Mouse (Mus musculus): ENCODE data around the gene Tnfrsf8. TPM values are rescaled to one million over a fixed set of nuclear protein-coding genes. Genes with fewer than 3 reads are reported as not detected.

The Tnfrsf8 gene
- polyA plus RNA-seq, 1 experiment from 2014 or later = 0.38 TPM

GRCm38 (mm10) chr4:145239049-145239830 lies 75.7 kb downstream of the Tnfrsf8 start:
- Histone ChIP-seq H3K27me3 (no peaks in the 10 kb centered on the region), H3K27ac (replicated peaks) (no peak overlapping the region), H3K4me3 (no peak overlapping the region), H3K9ac (replicated peaks) (no peak overlapping the region), H3K36me3 (no peaks in the 10 kb centered on the region), H3K9me3 (no peaks in the 10 kb centered on the region), H3K4me2 (replicated peaks) (no peak overlapping the region), H3K4me1 (no peaks in the 10 kb centered on the region)
- ATAC-seq (replicated peaks) = no peak
- 56% methylated on average over 4 of the region's 4 CpGs for WGBS

- H3K9ac ChIP-seq (replicated peaks) = no peak overlapping the region
- H3K27me3 ChIP-seq = no peaks in the 10 kb centered on the region
- no peaks in the 10 kb centered on the region for H3K9me3 ChIP-seq
- 96% methylated on average over 7 of the region's 7 CpGs for WGBS
- H3K4me1 ChIP-seq = no peaks in the 10 kb centered on the region
- no peak overlapping the region for H3K4me3 ChIP-seq
- no peak overlapping the region for H3K4me2 ChIP-seq (replicated peaks)
- no peak for ATAC-seq (replicated peaks)
- H3K27ac ChIP-seq (replicated peaks) = no peak overlapping the region
- H3K36me3 ChIP-seq = no peaks in the 10 kb centered on the region
These were observed 78.9 kb downstream of the Tnfrsf8 start for GRCm38 (mm10) chr4:145236027-145236426.

GRCm38 (mm10) chr4:145233487-145234228 lies 81.3 kb downstream of the Tnfrsf8 start:
- Histone ChIP-seq H3K9me3 (no peaks in the 10 kb centered on the region), H3K4me1 (no peaks in the 10 kb centered on the region), H3K27ac (replicated peaks) (no peak overlapping the region), H3K4me3 (no peak overlapping the region), H3K9ac (replicated peaks) (no peak overlapping the region), H3K4me2 (replicated peaks) (no peak overlapping the region), H3K27me3 (no peaks in the 10 kb centered on the region), H3K36me3 (no peaks in the 10 kb centered on the region)
- WGBS = 23% methylated on average over 3 of the region's 3 CpGs
- no peak for ATAC-seq (replicated peaks)

- ATAC-seq (replicated peaks) = no peak
These were observed 83.2 kb downstream of the Tnfrsf8 start for GRCm38 (mm10) chr4:145231732-145232131.

GRCm38 (mm10) chr4:145230647-145231046 lies 84.3 kb downstream of the Tnfrsf8 start:
- ATAC-seq (replicated peaks) = no peak
- Histone ChIP-seq H3K4me1 (no peaks in the 10 kb centered on the region), H3K27ac (replicated peaks) (no peak overlapping the region), H3K27me3 (no peaks in the 10 kb centered on the region), H3K36me3 (no peaks in the 10 kb centered on the region), H3K9ac (replicated peaks) (no peak overlapping the region), H3K4me2 (replicated peaks) (no peak overlapping the region), H3K9me3 (no peaks in the 10 kb centered on the region), H3K4me3 (no peak overlapping the region)
- 91% methylated on average over 2 of the region's 2 CpGs for WGBS

More at GRCm38 (mm10) chr4:145231732-145232131, 83.2 kb downstream of the Tnfrsf8 start:
- no peaks in the 10 kb centered on the region for H3K36me3 ChIP-seq
- no peak overlapping the region for H3K4me3 ChIP-seq
- no peak overlapping the region for H3K27ac ChIP-seq (replicated peaks)
- no peaks in the 10 kb centered on the region for H3K4me1 ChIP-seq
- no peak overlapping the region for H3K9ac ChIP-seq (replicated peaks)
- H3K9me3 ChIP-seq = no peaks in the 10 kb centered on the region
- 85% methylated on average over 5 of the region's 5 CpGs for WGBS
- no peaks in the 10 kb centered on the region for H3K27me3 ChIP-seq
- no peak overlapping the region for H3K4me2 ChIP-seq (replicated peaks)

GRCm38 (mm10) chr4:145229524-145230163 lies 85.3 kb downstream of the Tnfrsf8 start:
- 87% methylated on average over 5 of the region's 5 CpGs for WGBS
- no peak for ATAC-seq (replicated peaks)
- Histone ChIP-seq H3K9me3 (no peaks in the 10 kb centered on the region), H3K4me3 (no peak overlapping the region), H3K4me2 (replicated peaks) (no peak overlapping the region), H3K9ac (replicated peaks) (no peak overlapping the region), H3K27ac (replicated peaks) (no peak overlapping the region), H3K36me3 (no peaks in the 10 kb centered on the region), H3K27me3 (no peaks in the 10 kb centered on the region), H3K4me1 (no peaks in the 10 kb centered on the region)

GRCm38 (mm10) chr4:145229051-145229450 lies 85.9 kb downstream of the Tnfrsf8 start:
- ATAC-seq (replicated peaks) = no peak
- Histone ChIP-seq H3K27me3 (no peaks in the 10 kb centered on the region), H3K4me3 (no peak overlapping the region), H3K4me2 (replicated peaks) (no peak overlapping the region), H3K36me3 (no peaks in the 10 kb centered on the region), H3K4me1 (no peaks in the 10 kb centered on the region), H3K27ac (replicated peaks) (no peak overlapping the region), H3K9ac (replicated peaks) (no peak overlapping the region), H3K9me3 (no peaks in the 10 kb centered on the region)
- 93% methylated on average over 6 of the region's 6 CpGs for WGBS

- WGBS = 90% methylated on average over 4 of the region's 4 CpGs
- Histone ChIP-seq H3K9ac (replicated peaks) (no peak overlapping the region), H3K27me3 (no peaks in the 10 kb centered on the region), H3K4me2 (replicated peaks) (no peak overlapping the region), H3K4me3 (no peak overlapping the region), H3K4me1 (no peaks in the 10 kb centered on the region), H3K9me3 (no peaks in the 10 kb centered on the region), H3K36me3 (no peaks in the 10 kb centered on the region), H3K27ac (replicated peaks) (no peak overlapping the region)
- no peak for ATAC-seq (replicated peaks)
These were observed 90.4 kb downstream of the Tnfrsf8 start for GRCm38 (mm10) chr4:145224613-145225012.

GRCm38 (mm10) chr4:145222064-145222463 lies 92.9 kb downstream of the Tnfrsf8 start:
- H3K9ac ChIP-seq (replicated peaks) = no peak overlapping the region
- H3K27me3 ChIP-seq = no peaks in the 10 kb centered on the region
- H3K4me2 ChIP-seq (replicated peaks) = no peak overlapping the region
- H3K4me1 ChIP-seq = no peaks in the 10 kb centered on the region
- H3K9me3 ChIP-seq = no peaks in the 10 kb centered on the region
- 82% methylated on average over 8 of the region's 8 CpGs for WGBS
- H3K27ac ChIP-seq (replicated peaks) = no peak overlapping the region
- no peak for ATAC-seq (replicated peaks)
- no peaks in the 10 kb centered on the region for H3K36me3 ChIP-seq
- no peak overlapping the region for H3K4me3 ChIP-seq

- Histone ChIP-seq H3K36me3 (no peaks in the 10 kb centered on the region), H3K4me3 (no peak overlapping the region), H3K4me2 (replicated peaks) (no peak overlapping the region), H3K27ac (replicated peaks) (no peak overlapping the region), H3K9ac (replicated peaks) (no peak overlapping the region), H3K9me3 (no peaks in the 10 kb centered on the region), H3K27me3 (no peaks in the 10 kb centered on the region), H3K4me1 (no peaks in the 10 kb centered on the region)
- no peak for ATAC-seq (replicated peaks)
- 88% methylated on average over 2 of the region's 2 CpGs for WGBS
These were observed 93.6 kb downstream of the Tnfrsf8 start for GRCm38 (mm10) chr4:145221379-145221778.

GRCm38 (mm10) chr4:145220001-145220400 lies 95.0 kb downstream of the Tnfrsf8 start:
- Histone ChIP-seq H3K36me3 (no peaks in the 10 kb centered on the region), H3K27ac (replicated peaks) (no peak overlapping the region), H3K4me2 (replicated peaks) (no peak overlapping the region), H3K4me1 (no peaks in the 10 kb centered on the region), H3K4me3 (no peak overlapping the region), H3K9me3 (no peaks in the 10 kb centered on the region), H3K27me3 (no peaks in the 10 kb centered on the region), H3K9ac (replicated peaks) (no peak overlapping the region)
- no peak for ATAC-seq (replicated peaks)
- 79% methylated on average over 1 of the region's 1 CpGs for WGBS

GRCm38 (mm10) chr4:145219240-145219985 lies 95.6 kb downstream of the Tnfrsf8 start:
- Histone ChIP-seq H3K27ac (replicated peaks) (no peak overlapping the region), H3K9ac (replicated peaks) (no peak overlapping the region), H3K36me3 (no peaks in the 10 kb centered on the region), H3K4me3 (no peak overlapping the region), H3K4me2 (replicated peaks) (no peak overlapping the region), H3K4me1 (no peaks in the 10 kb centered on the region), H3K27me3 (no peaks in the 10 kb centered on the region), H3K9me3 (no peaks in the 10 kb centered on the region)
- 64% methylated on average over 15 of the region's 15 CpGs for WGBS
- no peak for ATAC-seq (replicated peaks)

Data from forebrain, embryonic 15.5 days (tissue).